Mouse (Mus musculus): ENCODE measurements around the gene Btbd17. TPM values are rescaled to one million over a fixed set of nuclear protein-coding genes. Genes with fewer than 3 reads are reported as not detected.

Gene Btbd17
- polyA plus RNA-seq, 1 experiment from 2014 or later, result 0.09 TPM

GRCm38 (mm10) chr11:114823199-114823725 is 27.5 kb upstream of the Btbd17 start:
- no peak overlapping the region for H3K4me3 ChIP-seq (ENCODE audit: low read depth, low read length)
- H3K27me3 ChIP-seq (ENCODE audit: control insufficient read depth, insufficient read depth, low read length), result no peaks in the 10 kb centered on the region
- no peaks in the 10 kb centered on the region for H3K36me3 ChIP-seq (ENCODE audit: control insufficient read depth, insufficient read depth, low read length)
- no peak; the same call in 1 of the 2 replicates for ATAC-seq (replicated peaks; ENCODE audit: insufficient number of reproducible peaks, low FRiP score, low TSS enrichment)
- peaks cover 14% of the 10 kb centered on the region for H3K4me1 ChIP-seq (ENCODE audit: control insufficient read depth, insufficient read depth, low read length)
- peak overlapping the region; percentile 43; the same call in 1 of the 2 replicates for H3K9ac ChIP-seq (ENCODE audit: low read depth, low read length)
- 9% methylated on average over 11 of the region's 11 CpGs for WGBS (ENCODE audit: insufficient replicate concordance)
- H3K9me3 ChIP-seq (replicated peaks; ENCODE audit: control insufficient read depth, low read length), result no peaks in the 10 kb centered on the region
- no peak overlapping the region; the same call in 1 of the 2 replicates for H3K4me2 ChIP-seq
- H3K27ac ChIP-seq (ENCODE audit: low read depth, low read length), result peak overlapping the region; percentile 10; the same call in 1 of the 2 replicates

GRCm38 (mm10) chr11:114822727-114823126 is 27.0 kb upstream of the Btbd17 start:
- Histone ChIP-seq H3K9ac (ENCODE audit: low read depth, low read length) (no peak overlapping the region), H3K27ac (ENCODE audit: low read depth, low read length) (peak overlapping the region; percentile 10), H3K4me2 (peak overlapping the region; percentile 5), H3K4me3 (ENCODE audit: low read depth, low read length) (no peak overlapping the region), H3K27me3 (ENCODE audit: control insufficient read depth, insufficient read depth, low read length) (no peaks in the 10 kb centered on the region), H3K4me1 (ENCODE audit: control insufficient read depth, insufficient read depth, low read length) (peaks cover 14% of the 10 kb centered on the region), H3K9me3 (replicated peaks; ENCODE audit: control insufficient read depth, low read length) (no peaks in the 10 kb centered on the region), H3K36me3 (ENCODE audit: control insufficient read depth, insufficient read depth, low read length) (no peaks in the 10 kb centered on the region)
- no peak for ATAC-seq (replicated peaks; ENCODE audit: insufficient number of reproducible peaks, low FRiP score, low TSS enrichment)
- 53% methylated on average over 12 of the region's 12 CpGs for WGBS (ENCODE audit: insufficient replicate concordance)

DNA sequence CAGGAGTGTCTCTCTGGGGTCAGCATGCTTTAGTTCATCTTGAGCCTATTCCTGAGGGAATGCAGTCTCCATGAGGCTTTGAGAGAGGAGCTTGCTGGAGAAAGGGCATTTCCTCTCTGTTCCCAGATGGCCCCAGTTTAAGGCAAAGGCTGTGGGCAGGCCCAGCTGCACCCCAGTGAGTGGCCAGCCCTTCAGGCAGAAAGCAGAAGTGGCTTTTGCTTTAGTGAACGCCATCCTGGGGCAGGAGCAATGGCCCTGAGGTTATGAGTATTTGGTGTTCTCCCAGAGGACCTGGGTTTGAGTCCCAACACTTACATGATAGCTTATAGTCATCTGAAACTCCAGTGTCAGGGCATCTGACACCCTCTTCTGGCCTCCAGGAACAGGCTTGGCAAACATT is 25.6 kb upstream of the Btbd17 start:
- Histone ChIP-seq H3K27me3 (ENCODE audit: control insufficient read depth, insufficient read depth, low read length) (peaks cover 2% of the 10 kb centered on the region; the same call in 1 of the 2 replicates), H3K9ac (ENCODE audit: low read depth, low read length) (no peak overlapping the region), H3K4me1 (ENCODE audit: control insufficient read depth, insufficient read depth, low read length) (peaks cover 14% of the 10 kb centered on the region), H3K36me3 (ENCODE audit: control insufficient read depth, insufficient read depth, low read length) (no peaks in the 10 kb centered on the region), H3K27ac (ENCODE audit: low read depth, low read length) (no peak overlapping the region), H3K4me2 (no peak overlapping the region), H3K9me3 (replicated peaks; ENCODE audit: control insufficient read depth, low read length) (no peaks in the 10 kb centered on the region), H3K4me3 (ENCODE audit: low read depth, low read length) (no peak overlapping the region)
- WGBS (ENCODE audit: insufficient replicate concordance), result 71% methylated on average over 1 of the region's 1 CpGs
- no peak for ATAC-seq (replicated peaks; ENCODE audit: insufficient number of reproducible peaks, low FRiP score, low TSS enrichment)

DNA sequence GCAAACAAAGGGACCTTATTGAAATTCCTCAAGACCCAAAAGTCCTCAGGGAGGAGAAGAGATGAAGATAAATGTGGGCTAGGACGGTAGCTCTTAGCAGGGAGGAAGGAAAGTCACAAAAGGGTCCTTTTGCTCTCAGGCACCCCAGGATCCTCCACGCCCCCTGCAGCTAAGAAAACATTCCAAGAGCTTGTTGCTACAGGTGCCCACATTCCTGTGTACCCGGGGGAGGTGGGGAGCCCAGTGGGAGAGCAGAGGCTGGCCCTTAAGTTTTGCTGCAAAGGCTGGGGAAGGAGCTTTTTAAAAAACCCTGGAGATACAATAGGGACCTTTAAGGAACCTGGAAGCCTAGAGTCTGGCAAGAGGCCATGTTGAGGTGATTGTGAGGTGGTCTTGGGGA is 24.7 kb upstream of the Btbd17 start:
- no peak overlapping the region for H3K4me3 ChIP-seq (ENCODE audit: low read depth, low read length)
- H3K36me3 ChIP-seq (ENCODE audit: control insufficient read depth, insufficient read depth, low read length), result no peaks in the 10 kb centered on the region
- H3K27ac ChIP-seq (ENCODE audit: low read depth, low read length), result no peak overlapping the region
- no peak overlapping the region for H3K4me2 ChIP-seq
- peaks cover 14% of the 10 kb centered on the region for H3K4me1 ChIP-seq (ENCODE audit: control insufficient read depth, insufficient read depth, low read length)
- ATAC-seq (replicated peaks; ENCODE audit: insufficient number of reproducible peaks, low FRiP score, low TSS enrichment), result no peak
- H3K9me3 ChIP-seq (replicated peaks; ENCODE audit: control insufficient read depth, low read length), result no peaks in the 10 kb centered on the region
- no peak overlapping the region for H3K9ac ChIP-seq (ENCODE audit: low read depth, low read length)
- H3K27me3 ChIP-seq (ENCODE audit: control insufficient read depth, insufficient read depth, low read length), result peaks cover 2% of the 10 kb centered on the region; the same call in 1 of the 2 replicates
- WGBS (ENCODE audit: insufficient replicate concordance), result 34% methylated on average over 3 of the region's 3 CpGs

DNA sequence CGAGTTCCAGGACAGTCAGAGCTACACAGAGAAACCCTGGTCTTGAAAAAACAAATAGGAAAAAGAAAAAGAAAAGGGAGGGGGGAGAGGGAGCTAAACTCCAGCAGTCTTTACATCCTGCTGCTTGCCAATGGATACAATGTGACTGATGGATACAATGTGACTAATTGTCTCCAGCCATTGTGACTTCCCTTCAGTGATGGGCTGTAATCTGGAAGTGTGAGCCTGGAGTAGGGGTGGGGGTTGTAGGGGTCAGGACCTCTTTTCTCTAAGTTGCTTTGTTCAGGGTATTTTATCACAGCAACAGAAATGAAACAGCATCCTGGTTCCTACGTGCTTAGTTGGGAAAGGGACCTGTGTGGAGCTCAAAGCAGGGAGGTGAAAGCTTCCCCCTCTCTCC is 23.4 kb upstream of the Btbd17 start:
- H3K27me3 ChIP-seq (ENCODE audit: control insufficient read depth, insufficient read depth, low read length), result peaks cover 2% of the 10 kb centered on the region; the same call in 1 of the 2 replicates
- no peak overlapping the region for H3K9ac ChIP-seq (ENCODE audit: low read depth, low read length)
- no peaks in the 10 kb centered on the region for H3K9me3 ChIP-seq (replicated peaks; ENCODE audit: control insufficient read depth, low read length)
- H3K4me3 ChIP-seq (ENCODE audit: low read depth, low read length), result no peak overlapping the region
- H3K36me3 ChIP-seq (ENCODE audit: control insufficient read depth, insufficient read depth, low read length), result no peaks in the 10 kb centered on the region
- 35% methylated on average over 2 of the region's 2 CpGs for WGBS (ENCODE audit: insufficient replicate concordance)
- peaks cover 24% of the 10 kb centered on the region for H3K4me1 ChIP-seq (ENCODE audit: control insufficient read depth, insufficient read depth, low read length)
- ATAC-seq (replicated peaks; ENCODE audit: insufficient number of reproducible peaks, low FRiP score, low TSS enrichment), result no peak
- no peak overlapping the region for H3K27ac ChIP-seq (ENCODE audit: low read depth, low read length)
- no peak overlapping the region for H3K4me2 ChIP-seq

DNA sequence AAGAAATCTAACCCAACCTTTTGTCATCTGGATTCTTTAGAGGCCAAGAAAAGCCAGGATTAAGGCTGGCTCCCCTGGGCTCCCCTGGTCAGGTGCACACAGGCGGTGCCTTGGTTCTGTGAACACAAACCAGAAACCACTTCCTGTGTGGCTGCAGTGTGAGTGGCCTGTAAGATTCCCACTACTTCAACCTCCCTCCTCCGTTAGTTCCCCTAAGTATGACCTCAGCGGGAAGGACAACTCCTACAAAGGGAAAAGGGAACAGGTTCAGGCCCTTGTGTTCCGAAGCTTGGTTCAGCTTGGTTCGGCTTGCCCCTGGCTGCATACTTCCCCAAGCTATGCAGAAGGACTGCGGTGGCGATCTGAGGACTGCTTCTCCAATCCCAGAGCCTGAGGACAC is 22.4 kb upstream of the Btbd17 start:
- Histone ChIP-seq H3K27ac (ENCODE audit: low read depth, low read length) (no peak overlapping the region), H3K9me3 (replicated peaks; ENCODE audit: control insufficient read depth, low read length) (no peaks in the 10 kb centered on the region), H3K27me3 (ENCODE audit: control insufficient read depth, insufficient read depth, low read length) (peaks cover 2% of the 10 kb centered on the region; the same call in 1 of the 2 replicates), H3K4me2 (no peak overlapping the region), H3K4me3 (ENCODE audit: low read depth, low read length) (no peak overlapping the region), H3K4me1 (ENCODE audit: control insufficient read depth, insufficient read depth, low read length) (peaks cover 19% of the 10 kb centered on the region), H3K36me3 (ENCODE audit: control insufficient read depth, insufficient read depth, low read length) (no peaks in the 10 kb centered on the region), H3K9ac (ENCODE audit: low read depth, low read length) (no peak overlapping the region)
- ATAC-seq (replicated peaks; ENCODE audit: insufficient number of reproducible peaks, low FRiP score, low TSS enrichment), result no peak
- 88% methylated on average over 7 of the region's 7 CpGs for whole genome bisulfite sequencing (ENCODE audit: insufficient replicate concordance)

DNA sequence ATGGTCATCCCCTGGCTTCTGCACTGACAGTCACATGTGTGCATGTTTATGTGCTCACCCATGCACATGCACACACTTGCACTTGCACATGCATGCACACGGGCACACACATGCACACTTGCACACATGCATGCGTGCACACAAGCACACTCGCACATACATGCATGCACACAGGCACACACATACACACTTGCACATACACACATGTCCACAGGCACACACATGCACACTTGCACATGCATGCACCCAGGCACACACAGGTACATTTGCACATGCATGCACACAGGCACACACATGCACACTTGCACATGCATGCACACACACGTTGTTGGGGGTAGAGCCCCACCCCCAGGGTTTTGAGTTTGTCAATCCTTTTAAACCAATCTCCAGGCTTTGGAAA is 21.2 kb upstream of the Btbd17 start:
- H3K4me3 ChIP-seq (ENCODE audit: low read depth, low read length), result no peak overlapping the region
- H3K4me2 ChIP-seq, result no peak overlapping the region
- peaks cover 2% of the 10 kb centered on the region; the same call in 1 of the 2 replicates for H3K27me3 ChIP-seq (ENCODE audit: control insufficient read depth, insufficient read depth, low read length)
- no peak for ATAC-seq (replicated peaks; ENCODE audit: insufficient number of reproducible peaks, low FRiP score, low TSS enrichment)
- 84% methylated on average over 4 of the region's 4 CpGs for WGBS (ENCODE audit: insufficient replicate concordance)
- no peaks in the 10 kb centered on the region for H3K36me3 ChIP-seq (ENCODE audit: control insufficient read depth, insufficient read depth, low read length)
- H3K27ac ChIP-seq (ENCODE audit: low read depth, low read length), result no peak overlapping the region
- H3K4me1 ChIP-seq (ENCODE audit: control insufficient read depth, insufficient read depth, low read length), result peaks cover 12% of the 10 kb centered on the region
- no peaks in the 10 kb centered on the region for H3K9me3 ChIP-seq (replicated peaks; ENCODE audit: control insufficient read depth, low read length)
- H3K9ac ChIP-seq (ENCODE audit: low read depth, low read length), result no peak overlapping the region

DNA sequence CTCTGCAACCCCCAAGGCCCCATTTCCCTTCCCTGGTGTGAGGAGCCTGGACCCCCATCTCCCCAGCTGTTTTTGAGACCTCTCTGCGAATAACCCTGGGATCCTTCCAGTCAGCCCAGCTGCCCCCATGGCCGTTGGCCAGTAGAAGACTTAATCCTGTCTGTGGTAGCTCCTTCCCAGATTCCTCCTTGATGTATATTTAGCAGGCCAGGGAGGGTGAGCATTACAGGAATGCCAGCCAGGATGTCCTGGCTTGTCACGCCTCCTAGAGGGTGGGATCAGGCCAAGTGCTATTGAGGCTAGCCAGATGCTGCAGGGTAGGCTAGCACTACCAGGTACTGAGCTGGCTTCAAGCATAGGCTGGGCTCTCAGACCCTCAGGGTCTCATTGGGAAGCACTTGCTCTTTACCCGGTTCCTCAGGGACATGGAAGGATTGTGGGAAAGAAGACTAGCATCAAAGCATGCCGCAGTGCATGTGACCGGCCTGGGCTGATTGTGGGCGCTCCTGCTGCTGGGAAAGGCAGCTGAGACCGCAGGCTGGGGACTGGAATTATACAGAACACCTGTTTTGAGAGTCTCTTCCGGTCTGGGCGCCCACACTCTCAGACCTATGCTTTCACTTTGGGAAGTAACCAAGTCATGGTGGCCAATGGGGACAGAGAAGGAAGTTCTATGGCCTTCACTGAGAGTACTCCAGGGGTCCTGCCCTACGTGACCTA is 19.3 kb upstream of the Btbd17 start:
- ATAC-seq (replicated peaks; ENCODE audit: insufficient number of reproducible peaks, low FRiP score, low TSS enrichment), result peak; percentile 63; the same call in 1 of the 2 replicates

More for the DNA sequence above, 19.3 kb upstream of the Btbd17 start:
- WGBS (ENCODE audit: insufficient replicate concordance), result 55% methylated on average over 11 of the region's 11 CpGs
- H3K9me3 ChIP-seq (replicated peaks; ENCODE audit: control insufficient read depth, low read length), result no peaks in the 10 kb centered on the region
- no peaks in the 10 kb centered on the region for H3K36me3 ChIP-seq (ENCODE audit: control insufficient read depth, insufficient read depth, low read length)
- peak overlapping the region; percentile 73 for H3K27ac ChIP-seq (ENCODE audit: low read depth, low read length)
- no peak overlapping the region for H3K9ac ChIP-seq (ENCODE audit: low read depth, low read length)
- peak overlapping the region; percentile 14; the same call in 1 of the 2 replicates for H3K4me2 ChIP-seq
- peaks cover 2% of the 10 kb centered on the region; the same call in 1 of the 2 replicates for H3K27me3 ChIP-seq (ENCODE audit: control insufficient read depth, insufficient read depth, low read length)
- H3K4me3 ChIP-seq (ENCODE audit: low read depth, low read length), result no peak overlapping the region
- H3K4me1 ChIP-seq (ENCODE audit: control insufficient read depth, insufficient read depth, low read length), result peaks cover 12% of the 10 kb centered on the region
